Mouse (Mus musculus) fibroblast of lung, adult 2 months (primary cell): ENCODE data around the gene Phf10.
"Not testable (repeated sequence)": the region's sequence is repeated elsewhere in the genome, so short reads cannot be mapped to it uniquely, and the experiment has no call there.

Source experiments
- DNase-seq: peaks from one replicate; pipeline ENCODE4 v3.0.0-alpha.2; 2011; ENCODE audit warnings: low read depth

The Phf10 gene

DNA sequence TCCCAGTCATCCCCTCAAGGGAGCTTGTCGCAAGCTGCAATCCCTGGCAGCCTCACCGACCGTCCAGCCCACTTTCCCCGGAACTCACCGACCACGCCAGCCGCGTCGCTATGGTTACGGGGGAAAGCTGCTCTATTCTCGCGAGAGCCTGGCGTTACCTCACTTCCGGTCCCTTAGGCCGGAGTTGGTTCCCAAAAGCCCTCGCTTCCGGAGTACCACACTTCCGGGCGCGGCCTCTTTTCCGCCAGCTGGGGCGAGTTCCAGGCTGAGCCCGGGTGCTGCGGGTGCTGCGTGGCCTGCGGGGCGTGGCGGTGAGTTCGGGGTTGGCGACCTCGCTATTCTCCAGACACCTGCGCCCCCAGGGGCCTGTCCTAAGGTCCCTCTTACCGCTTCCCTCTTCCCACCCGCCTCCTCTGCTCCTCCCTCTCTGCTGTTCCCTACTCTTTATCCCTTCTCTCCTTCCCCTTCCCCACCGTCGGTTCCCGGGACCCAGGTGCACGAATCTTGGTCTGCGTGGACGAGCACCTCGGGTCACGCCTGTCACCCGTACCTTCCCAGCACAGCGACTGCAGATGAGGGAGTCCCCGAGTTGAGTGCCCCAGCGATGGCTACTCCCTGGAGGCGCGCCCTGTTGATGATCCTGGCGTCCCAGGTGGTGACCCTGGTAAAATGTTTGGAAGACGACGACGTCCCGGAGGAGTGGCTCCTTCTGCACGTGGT is 17.9 kb downstream of the Phf10 start, which contains the start of the genes Wdr27 and 1600012H06Rik:
TSS of gene Wdr27 (minus strand) at position 150 of the 720 bp plus-strand sequence.
TSS of gene 1600012H06Rik (plus strand) at position 176 of the 720 bp plus-strand sequence.
- DNase-seq, result peak; percentile 94

DNA sequence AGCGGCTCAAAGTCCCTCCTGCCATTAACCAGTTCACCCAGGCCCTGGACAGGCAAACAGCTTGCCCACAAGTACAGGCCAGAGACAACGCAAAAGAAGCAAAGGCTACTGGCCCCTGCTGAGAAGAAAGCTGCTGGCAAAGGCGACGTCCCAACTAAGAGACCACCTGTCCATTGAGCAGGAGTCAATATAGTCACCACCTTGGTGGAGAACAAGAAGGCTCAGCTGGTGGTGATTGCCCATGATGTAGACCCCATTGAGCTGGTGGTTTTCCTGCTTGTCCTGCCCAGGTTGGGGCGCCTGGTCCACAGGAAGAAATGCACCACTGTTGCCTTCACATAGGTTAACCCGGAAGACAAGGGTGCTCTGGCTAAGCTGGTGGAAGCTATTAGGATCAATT is 18.9 kb downstream of the Phf10 start:
- not testable (repeated sequence) for DNase-seq

DNA sequence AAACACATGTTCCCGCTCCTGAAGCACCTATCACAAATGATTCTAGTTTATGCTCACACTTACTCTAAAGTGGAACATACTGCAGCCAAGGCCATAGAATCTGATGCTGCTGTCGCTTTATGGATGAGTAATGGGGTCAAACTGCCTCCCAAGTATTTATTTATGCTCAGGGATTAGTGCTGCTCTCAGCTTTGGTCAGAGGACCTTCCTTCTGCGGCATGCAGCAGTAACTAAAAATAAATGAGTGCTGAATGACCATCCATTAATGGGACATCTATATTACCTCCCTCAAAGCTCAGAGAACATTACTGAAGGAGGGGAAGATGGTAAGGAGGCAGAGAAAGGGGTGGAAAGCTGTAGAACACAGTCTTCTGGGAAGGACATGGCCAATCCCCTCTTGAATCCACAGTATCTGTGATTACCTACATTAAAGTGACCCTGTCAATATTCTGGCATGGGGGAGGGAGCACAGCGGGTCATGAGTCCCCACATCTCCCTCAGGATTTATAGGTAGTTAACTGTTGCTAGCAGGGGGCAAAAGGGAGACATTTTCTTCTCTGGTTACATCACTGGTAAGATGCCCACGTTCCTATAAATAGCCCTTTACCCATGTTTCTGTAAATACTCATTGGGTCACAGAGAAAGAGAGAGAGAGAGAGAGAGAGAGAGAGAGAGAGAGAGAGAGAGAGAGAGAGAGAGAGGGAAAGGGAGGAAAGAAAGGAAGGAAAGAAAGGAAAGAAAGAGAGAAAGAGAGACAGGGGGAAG is 25.1 kb downstream of the Phf10 start:
- DNase-seq, result no peak

DNA sequence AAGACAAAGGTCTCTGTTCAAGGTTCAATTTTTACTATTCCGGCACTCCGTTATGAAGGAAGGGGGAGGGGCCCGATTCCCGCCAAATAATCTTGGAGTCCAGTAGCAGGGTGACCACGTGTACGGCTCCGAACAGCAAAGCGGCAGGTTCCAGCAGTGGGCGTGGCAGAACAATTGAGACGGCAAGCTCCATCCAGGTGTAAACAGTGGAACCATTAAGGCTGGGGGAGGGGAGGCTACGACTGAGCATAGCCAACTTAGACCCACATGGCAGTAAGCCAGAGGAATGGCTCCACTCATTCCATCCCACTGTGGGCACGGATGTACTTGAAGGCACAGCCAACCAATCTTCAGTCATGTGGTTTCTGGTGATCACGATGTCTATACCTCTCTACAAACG is 25.8 kb downstream of the Phf10 start:
- not testable (repeated sequence) for DNase-seq

DNA sequence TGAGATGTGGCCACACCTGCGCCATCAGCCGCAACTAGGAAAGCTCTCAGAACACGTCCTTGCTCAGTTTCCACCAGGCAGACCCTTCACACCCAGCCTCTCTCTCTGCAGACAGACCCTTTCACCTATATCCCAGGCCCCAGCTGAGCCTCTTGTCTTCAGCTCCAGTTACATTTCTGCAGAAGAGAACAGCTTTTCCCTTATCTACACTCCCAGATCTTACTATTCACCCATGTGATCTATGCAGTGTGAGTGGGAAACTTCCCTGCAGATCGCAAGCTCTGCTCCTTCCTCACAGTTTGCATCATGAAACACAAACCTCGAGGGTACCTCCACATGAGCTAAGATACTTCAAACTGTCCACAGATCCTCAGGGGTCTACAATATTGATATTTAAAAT is 29.6 kb downstream of the Phf10 start:
- no peak for DNase-seq

DNA sequence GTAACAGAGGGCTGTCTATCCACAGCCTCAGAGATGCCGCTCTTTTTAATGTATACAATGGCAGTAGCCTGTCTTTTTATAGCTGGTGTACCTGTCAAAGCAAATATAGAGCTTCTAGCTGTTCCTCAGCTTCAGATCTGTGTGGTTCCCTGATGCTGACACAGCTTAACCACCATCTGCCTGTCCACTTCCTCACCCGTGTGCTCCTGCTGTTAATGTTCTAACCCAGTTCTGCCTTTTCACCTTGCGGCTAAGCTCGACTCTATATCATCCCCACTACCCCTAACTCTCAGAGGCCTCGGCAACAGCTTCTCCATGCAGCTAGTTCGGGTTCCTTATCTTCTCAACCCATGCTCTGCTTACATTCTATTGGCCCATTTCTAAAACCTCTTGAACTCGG is 30.4 kb downstream of the Phf10 start:
- DNase-seq, result no peak

DNA sequence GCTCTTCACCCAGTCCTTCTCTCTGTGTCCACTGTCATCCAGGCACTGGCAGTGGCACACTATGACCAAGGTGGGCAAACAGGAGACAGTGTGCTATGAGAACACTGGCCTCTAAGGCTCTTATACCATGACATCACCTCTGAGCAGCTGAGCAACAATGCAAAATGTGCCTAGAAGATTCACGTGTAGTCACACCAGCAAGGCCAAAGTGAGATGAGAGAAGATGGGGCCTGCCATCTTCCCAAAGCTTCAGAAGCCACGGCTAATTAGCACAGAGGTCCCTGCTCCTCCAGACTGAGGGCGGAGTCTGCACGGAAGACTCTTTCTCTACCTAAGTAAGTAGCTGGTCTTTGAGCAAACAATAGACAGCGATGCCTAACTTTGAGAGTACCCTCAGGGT is 32.4 kb downstream of the Phf10 start:
- no peak for DNase-seq

DNA sequence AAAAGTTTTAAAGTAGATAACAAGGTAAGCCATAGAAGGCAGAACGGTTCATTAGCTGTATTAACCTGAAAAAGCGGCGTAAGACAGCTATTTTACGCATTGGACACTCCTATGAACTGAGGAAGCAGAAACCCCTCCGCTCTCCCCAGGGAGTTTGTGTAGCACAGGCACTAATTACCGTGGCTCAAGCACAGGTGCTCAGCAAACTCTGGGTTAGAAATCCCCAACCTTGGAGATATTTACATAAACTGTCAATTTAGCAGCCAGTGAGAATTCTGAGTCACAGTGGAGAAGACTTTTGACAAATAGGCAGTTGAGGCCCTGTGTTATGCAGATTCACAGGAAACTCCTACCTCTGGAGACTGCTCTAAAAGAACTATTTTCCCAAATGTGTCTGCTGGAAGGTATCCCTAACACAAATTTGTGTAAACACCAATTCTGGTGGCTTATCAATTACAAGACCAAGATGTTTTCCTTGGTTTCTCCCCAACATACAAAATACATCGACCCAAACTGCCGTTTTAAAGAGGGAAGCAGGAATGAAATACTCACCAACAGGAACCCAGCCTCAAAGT is 33.3 kb downstream of the Phf10 start:
- no peak for DNase-seq

DNA sequence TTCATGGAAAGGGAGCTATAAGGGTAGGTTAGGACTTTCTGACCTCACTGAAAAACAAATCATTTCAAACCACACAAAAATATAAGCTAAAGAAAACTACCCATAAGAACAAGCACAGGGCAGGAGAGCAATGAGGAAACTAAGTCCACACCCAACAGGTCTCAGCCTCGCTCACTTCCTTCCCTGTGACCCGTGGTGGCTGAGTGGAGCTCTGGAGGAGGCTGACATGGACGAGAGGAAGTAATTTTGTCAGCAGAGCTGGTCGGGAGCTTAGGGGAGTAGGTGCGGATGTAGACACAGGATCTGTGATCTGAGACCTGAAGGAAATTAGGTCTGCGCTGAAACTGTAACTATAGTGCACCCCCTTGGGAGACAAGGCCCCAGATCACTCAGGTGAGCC is 39.5 kb downstream of the Phf10 start:
- DNase-seq, result no peak

DNA sequence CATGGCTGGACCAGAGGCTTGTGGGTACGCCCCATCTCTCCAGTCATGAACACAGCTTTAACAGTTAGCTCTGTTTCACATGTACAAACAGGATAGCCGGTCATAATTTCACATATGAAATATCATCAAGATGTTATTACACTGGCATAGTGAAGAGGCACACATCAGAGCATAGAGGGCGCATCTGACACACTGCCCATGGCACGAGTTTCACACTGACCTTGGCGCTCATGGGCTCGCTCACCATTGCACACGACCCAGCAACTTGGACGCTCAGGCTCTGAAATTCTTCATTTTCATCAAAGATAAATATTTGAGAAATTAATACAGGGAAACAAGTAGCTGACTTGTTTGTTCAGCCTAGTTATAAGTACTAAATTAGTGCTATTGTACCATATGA is 43.2 kb downstream of the Phf10 start:
- DNase-seq, result no peak

DNA sequence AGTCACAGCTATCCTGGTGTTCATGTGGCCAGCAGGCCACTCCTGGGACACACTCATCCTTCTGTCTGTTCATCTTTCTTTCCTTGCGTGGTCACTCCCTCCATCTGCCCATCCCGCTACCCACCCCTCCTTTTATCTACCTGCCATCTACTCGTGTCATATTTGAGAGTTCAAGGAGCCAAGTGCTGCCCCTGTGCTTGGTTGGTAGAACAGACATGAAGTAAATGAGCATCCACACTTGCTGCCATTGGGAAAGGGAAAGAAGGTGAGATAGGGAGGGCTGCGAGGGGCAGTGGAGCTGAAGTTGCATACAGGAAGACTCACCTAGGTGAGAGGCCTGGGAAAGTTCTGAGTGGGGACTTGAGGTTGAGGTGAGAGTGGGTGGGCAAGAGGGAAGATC is 46.7 kb downstream of the Phf10 start:
- no peak for DNase-seq

DNA sequence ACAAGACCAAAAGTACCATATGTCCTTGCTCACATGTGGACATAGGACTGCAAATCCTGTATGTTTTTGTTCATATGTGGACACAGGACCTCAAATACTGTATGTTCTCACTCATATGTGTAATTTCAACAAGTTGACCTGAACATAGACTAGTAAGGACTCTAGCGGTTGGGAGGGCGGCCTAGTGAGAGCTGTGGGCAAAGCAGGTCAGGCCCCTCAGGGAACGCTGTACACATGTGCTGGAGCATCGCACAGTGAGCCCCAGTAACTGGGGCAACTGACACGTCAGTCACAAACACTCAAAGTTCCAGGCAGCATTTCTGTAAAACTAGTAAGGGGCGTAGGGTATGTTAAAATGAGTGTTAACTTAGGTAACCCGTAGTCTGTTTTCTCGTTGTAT is 48.1 kb downstream of the Phf10 start:
- no peak for DNase-seq

DNA sequence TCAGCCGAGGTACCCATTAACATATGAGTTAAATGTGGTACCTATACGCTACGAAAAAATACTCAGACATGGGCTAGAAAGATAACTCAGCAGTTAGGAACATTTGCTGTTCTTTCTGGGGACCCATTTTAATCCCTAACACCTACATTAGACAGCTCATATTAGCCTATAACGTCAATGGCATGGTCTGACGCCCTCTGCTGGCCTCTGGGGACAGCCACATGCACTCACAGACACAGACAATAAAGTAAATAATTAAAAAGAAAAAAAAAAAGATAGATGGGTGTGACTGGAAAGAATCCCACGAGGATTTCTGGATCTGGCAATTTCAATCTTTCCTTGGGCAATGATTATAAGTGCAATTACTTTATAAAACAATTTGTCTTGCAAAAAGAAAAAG is 48.7 kb downstream of the Phf10 start:
- no peak for DNase-seq

DNA sequence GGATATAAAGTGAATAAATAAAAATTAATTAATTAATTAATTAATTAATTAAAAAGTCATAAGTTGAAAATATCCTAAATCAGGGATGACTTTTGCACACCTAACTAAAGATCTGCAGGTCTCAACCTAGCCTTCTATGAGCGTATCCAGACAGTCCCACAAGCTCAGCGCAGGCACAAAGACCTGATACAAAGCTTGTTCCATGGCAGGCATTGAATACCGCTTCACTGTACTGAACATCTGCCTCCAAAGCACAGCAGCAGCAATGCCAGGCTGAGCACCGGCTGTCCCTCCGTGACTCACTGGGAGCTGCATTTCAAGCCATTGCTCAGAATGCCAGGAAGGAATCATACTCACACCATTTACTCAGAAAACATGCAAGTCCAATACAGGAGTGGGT is 50.3 kb downstream of the Phf10 start:
- DNase-seq, result no peak

DNA sequence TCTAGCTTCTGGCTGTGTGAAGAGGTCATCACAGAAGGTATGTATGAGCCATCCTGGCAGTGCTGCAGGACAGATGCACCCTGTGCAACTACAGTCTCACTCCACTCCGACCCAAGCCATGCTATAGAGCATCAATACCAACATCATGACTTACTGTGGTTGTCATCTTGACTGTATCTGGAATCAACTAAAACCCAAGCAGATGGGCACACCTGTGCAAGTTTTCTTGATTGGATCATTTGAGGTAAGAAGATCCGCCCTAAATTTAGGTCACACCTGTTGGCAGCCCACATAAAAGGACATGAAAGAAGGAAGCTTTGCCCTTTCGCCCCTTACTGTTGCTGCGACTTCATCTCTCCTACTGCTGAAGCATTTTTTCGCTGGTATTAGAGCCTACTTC is 51.7 kb downstream of the Phf10 start:
- no peak for DNase-seq

DNA sequence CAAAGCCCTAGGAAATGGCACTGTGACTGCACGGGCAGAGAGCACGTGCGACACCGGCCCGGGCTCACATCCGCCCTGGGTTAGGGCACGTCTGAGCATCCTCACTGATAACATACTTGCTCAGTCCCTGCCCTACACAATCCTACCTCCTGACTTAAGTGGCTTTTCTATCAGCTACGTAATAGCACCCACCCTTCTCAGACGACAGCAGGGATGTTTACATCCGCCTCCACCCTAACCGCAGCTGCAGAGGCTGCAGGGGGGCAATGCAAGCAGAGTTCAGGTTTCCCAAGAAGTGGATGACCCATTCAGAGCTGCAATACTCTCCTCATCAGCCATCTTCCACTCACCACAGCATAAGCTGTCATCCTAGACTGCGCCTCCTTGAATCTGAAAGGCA is 53.9 kb downstream of the Phf10 start:
- DNase-seq, result no peak

DNA sequence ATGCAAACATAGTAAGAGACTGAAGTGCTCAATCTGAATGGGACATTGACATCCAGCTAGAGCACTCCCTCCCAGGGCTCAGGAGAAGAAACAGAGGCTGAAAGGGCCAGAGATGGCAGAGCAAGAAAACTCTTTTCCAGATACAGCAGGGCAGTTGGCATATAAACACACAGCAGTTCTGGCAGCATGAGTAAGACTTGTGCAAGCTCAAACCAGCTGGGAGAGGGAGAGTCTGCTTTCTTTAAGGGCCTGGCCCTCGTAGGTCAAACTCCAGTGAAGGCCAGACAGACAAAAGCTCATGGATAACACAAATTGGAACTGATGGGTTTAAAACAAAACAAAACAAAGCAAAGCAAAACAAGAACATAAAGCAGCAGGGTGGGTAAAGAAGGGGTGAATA is 54.5 kb downstream of the Phf10 start:
- DNase-seq, result peak; percentile 25

DNA sequence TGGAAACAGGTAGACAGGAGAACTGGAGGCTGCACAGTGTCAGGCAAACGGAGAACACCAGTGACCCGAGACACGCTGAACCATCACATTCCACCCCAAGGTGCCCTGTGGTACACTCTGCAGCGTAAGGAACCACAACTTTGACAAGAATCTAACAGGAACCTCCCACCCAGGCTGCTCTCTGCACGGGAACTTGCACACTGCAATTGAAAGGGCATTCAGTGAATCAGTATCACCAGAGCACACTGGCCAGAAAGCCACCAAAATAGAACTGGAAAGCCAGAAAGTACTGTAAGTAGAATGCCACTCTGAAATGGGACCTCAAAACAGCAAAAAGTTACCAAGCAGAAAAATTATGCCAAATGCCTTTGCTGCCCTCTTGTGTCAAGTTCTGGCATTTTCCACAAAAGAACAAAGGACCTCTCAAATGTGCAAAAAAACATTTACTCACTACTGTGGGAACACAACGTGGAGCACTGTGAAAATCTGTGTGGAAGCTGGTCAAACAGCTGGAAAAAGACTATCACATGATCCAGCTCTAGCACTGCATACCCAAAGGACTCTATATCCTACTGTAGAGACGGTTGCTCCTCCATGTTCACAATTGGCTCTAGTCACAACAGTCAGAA is 56.3 kb downstream of the Phf10 start:
- peak; percentile 78 for DNase-seq

DNA sequence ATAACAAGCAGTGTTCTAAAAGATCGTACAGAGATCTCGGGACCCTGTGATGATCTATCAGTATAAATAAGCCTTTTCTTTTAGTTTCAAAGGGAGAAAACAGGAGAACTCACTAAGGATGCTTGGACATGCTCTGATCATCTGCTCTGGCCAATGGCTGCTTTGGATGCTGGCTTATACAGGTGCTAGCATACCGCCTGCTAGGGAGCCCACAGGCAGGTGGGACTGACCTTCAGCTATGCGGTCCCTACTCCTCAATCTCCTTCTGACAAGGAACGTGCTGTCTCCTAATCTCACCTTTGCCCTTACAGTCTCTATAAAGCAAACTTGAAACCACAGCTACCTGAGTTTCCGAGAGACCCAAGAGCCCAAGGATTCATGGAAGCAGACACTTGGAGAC is 56.9 kb downstream of the Phf10 start:
- no peak for DNase-seq

DNA sequence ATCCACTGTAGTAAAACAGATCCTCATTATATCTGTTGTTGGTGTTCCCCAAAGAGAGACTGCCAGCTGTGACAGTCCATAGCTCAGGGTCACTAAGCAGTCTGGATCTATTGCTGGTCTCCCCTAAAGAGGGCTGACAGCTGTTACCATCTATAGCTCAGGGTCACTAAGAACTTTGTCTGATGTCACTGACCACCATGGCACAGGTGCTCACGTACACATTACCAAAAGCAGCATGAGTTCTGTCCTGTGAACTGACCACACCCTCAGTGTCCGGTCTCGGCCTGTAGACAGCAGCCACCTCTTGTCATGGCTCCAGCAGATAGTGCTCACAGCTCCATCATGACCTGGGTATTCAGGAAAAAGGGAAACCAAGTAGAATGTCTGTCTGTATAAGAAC is 57.9 kb downstream of the Phf10 start:
- DNase-seq, result no peak

DNA sequence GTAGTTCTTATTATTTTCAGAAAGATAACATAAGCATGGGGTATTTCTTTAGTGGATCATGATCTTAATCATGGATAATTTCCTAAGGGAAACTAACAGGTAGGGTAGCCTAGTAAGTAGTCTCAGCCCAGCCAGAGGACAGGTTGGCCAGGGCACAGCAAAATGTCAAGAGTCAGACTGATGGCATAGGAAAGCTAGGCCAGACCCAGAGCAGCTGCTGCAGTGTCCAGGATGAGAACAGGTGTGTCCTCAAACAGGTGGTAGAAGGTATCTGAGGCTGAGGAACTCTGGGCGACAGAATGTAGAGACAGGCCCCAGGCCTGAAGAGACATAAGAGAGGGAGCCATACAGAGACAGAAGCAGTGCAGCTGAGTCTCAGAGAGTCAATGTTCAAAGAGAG is 62.1 kb downstream of the Phf10 start:
- DNase-seq, result no peak

DNA sequence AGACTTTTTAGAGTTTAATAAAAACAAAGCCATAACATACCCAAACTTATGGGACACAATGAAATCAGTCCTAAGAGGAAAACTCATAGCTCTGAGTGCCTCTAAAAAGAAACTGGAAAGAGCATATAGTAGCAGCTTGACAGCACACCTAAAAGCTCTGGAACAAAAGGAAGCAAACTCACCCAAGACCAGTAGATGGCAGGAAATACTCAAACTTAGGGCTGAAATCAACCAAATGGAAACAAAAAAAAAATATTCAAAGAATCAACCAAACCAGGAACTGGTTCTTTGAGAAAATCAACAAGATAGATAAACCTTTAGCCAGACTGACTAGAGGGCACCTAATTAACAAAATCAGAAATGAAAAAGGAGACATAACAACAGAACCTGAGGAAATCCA is 66.0 kb downstream of the Phf10 start:
- DNase-seq, result not testable (repeated sequence)
